Mouse (Mus musculus): ENCODE data around the gene Tubgcp3. TPM values are rescaled to one million over a fixed set of nuclear protein-coding genes. Genes with fewer than 3 reads are reported as not detected.

The Tubgcp3 gene
- polyA plus RNA-seq, 1 experiment from 2014 or later, result 50.3 TPM

Small RNA genes lying within 50 kb of the gene (microRNA-seq; reads per million reads assigned to microRNA genes)
- gene Gm26483, result not detected

Other genes starting within 250 kb of the Tubgcp3 start
- not detected in 2 replicates for gene Spaca7, start 99.2 kb downstream of the Tubgcp3 start, polyA plus RNA-seq (2014; fragmentation: Nextera tagmentation; extraction: Ambion mirVana)
- gene Atp11a, start 84.8 kb upstream of the Tubgcp3 start, polyA plus RNA-seq (2014; fragmentation: Nextera tagmentation; extraction: Ambion mirVana), result 13.6 and 16.5 TPM in 2 replicates
- gene Mcf2l, start 201.6 kb upstream of the Tubgcp3 start, polyA plus RNA-seq (2014; fragmentation: Nextera tagmentation; extraction: Ambion mirVana), result 173 and 174 TPM in 2 replicates

Data from midbrain, embryonic 14.5 days (tissue).